Mouse (Mus musculus) MEL (cell line): ENCODE results near the gene Lemd1. TPM values are rescaled to one million over a fixed set of nuclear protein-coding genes. Genes with fewer than 3 reads are reported as not detected.

Source experiments
- DNase-seq: peaks from one replicate; pipeline ENCODE4 v3.0.0; 2011; ENCODE audit warnings: low read depth, low spot score
- H3K27ac ChIP-seq: 2 replicates; pipeline ENCODE4 v1.5.1; 2012; ENCODE audit warnings: low read depth, mild to moderate bottlenecking, control low read depth, low read length, moderate library complexity; ENCODE audit not compliant: control insufficient read depth
- H3K27me3 ChIP-seq, 2 experiments: fragments of 150-350 bp in 1 of 2; sonication (generic) in 1 of 2; 2 replicates each; pipeline ENCODE4 v1.6.1; 2012; ENCODE audit warnings: low read length in 2 of 2, mild to moderate bottlenecking in 2 of 2, improper control_type of control experiment in 1 of 2, moderate library complexity in 1 of 2; ENCODE audit not compliant: insufficient read depth in 2 of 2, control insufficient read depth in 1 of 2
- H3K36me3 ChIP-seq, 2 experiments: 2 replicates each; pipeline ENCODE4 v1.6.1; 2012 to 2014; ENCODE audit warnings: low read length in 2 of 2, improper control_type of control experiment in 1 of 2, inconsistent platforms in 1 of 2, mild to moderate bottlenecking in 1 of 2; ENCODE audit not compliant: insufficient read depth in 2 of 2, control insufficient read depth in 1 of 2
- H3K4me1 ChIP-seq, 2 experiments: fragments of 150-350 bp in 1 of 2; sonication (generic) in 1 of 2; 2 replicates each; pipeline ENCODE4 v1.6.1; 2012; ENCODE audit warnings: low read length in 2 of 2, improper control_type of control experiment in 1 of 2, mild to moderate bottlenecking in 1 of 2; ENCODE audit not compliant: insufficient read depth in 2 of 2, control insufficient read depth in 1 of 2
- H3K4me3 ChIP-seq, 2 experiments: fragments of 150-350 bp in 1 of 2; sonication (generic) in 1 of 2; 2 replicates each; pipeline ENCODE4 v1.5.1; 2012; ENCODE audit warnings: low read depth in 2 of 2, low read length in 2 of 2, mild to moderate bottlenecking in 2 of 2, moderate library complexity in 2 of 2, control low read depth in 1 of 2, improper control_type of control experiment in 1 of 2; ENCODE audit not compliant: control insufficient read depth in 1 of 2, insufficient read depth in 1 of 2
- H3K79me2 ChIP-seq: 2 replicates; pipeline ENCODE4 v1.6.1; 2012; ENCODE audit warnings: mild to moderate bottlenecking, low read length, moderate library complexity; ENCODE audit not compliant: control insufficient read depth, poor library complexity, insufficient read depth
- H3K9ac ChIP-seq: 2 replicates; pipeline ENCODE4 v1.6.1; 2012; ENCODE audit warnings: low read depth, mild to moderate bottlenecking, control low read depth, low read length, moderate library complexity; ENCODE audit not compliant: control insufficient read depth, poor library complexity, severe bottlenecking
- H3K9me3 ChIP-seq: fragments of 150-350 bp; sonication (generic); replicated peaks from 2 replicates; pipeline ENCODE4 v1.6.1; 2012; ENCODE audit warnings: mild to moderate bottlenecking, low read length, improper control_type of control experiment, moderate library complexity; ENCODE audit not compliant: insufficient read depth
- BHLHE40 ChIP-seq: IDR thresholded peaks from 2 replicates; pipeline ENCODE4 v1.6.1; 2012; ENCODE audit warnings: low read depth, mild to moderate bottlenecking, inconsistent platforms, low read length, improper control_type of control experiment, borderline replicate concordance
- CHD1 ChIP-seq: IDR thresholded peaks from 2 replicates; pipeline ENCODE4 v1.6.1; 2012; ENCODE audit warnings: low read depth, mild to moderate bottlenecking, inconsistent platforms, low read length, improper control_type of control experiment
- CTCF ChIP-seq, 3 experiments: IDR thresholded peaks in 2 of 3; conservative IDR thresholded peaks in 1 of 3; 2 replicates each; pipeline ENCODE4 v1.5.1; 2011 to 2012; ENCODE audit warnings: low read length in 3 of 3, low read depth in 2 of 3, mild to moderate bottlenecking in 2 of 3, improper control_type of control experiment in 1 of 3, inconsistent platforms in 1 of 3, mixed read lengths in 1 of 3, moderate library complexity in 1 of 3; ENCODE audit not compliant: control insufficient read depth in 1 of 3, insufficient read depth in 1 of 3, poor library complexity in 1 of 3, severe bottlenecking in 1 of 3
- EP300 ChIP-seq, 2 experiments: IDR thresholded peaks; 2 replicates each; pipeline ENCODE4 v1.6.1; 2011; ENCODE audit warnings: improper control_type of control experiment in 2 of 2, low read length in 2 of 2, low read depth in 1 of 2, mild to moderate bottlenecking in 1 of 2
- ETS1 ChIP-seq: IDR thresholded peaks from 2 replicates; pipeline ENCODE4 v1.6.1; 2012; ENCODE audit warnings: low read depth, mild to moderate bottlenecking, inconsistent platforms, low read length, improper control_type of control experiment, moderate library complexity
- MAFK ChIP-seq: IDR thresholded peaks from 2 replicates; pipeline ENCODE4 v1.6.1; 2011; ENCODE audit warnings: low read depth, mild to moderate bottlenecking, low read length, improper control_type of control experiment, borderline replicate concordance
- MAZ ChIP-seq: IDR thresholded peaks from 2 replicates; pipeline ENCODE4 v1.6.1; 2012; ENCODE audit warnings: low read depth, mild to moderate bottlenecking, inconsistent platforms, low read length, improper control_type of control experiment
- MXI1 ChIP-seq: IDR thresholded peaks from 2 replicates; pipeline ENCODE4 v1.6.1; 2011; ENCODE audit warnings: mild to moderate bottlenecking, low read depth, low read length, improper control_type of control experiment
- MYC ChIP-seq: IDR thresholded peaks from 2 replicates; pipeline ENCODE4 v1.6.1; 2011; ENCODE audit warnings: low read depth, mild to moderate bottlenecking, low read length, improper control_type of control experiment, moderate library complexity
- SIN3A ChIP-seq: IDR thresholded peaks from 2 replicates; pipeline ENCODE4 v1.6.1; 2012; ENCODE audit warnings: low read length, improper control_type of control experiment, inconsistent platforms
- SMC3 ChIP-seq: IDR thresholded peaks from 2 replicates; pipeline ENCODE4 v1.6.1; 2011; ENCODE audit warnings: low read depth, low read length, improper control_type of control experiment
- TCF12 ChIP-seq: IDR thresholded peaks from 2 replicates; pipeline ENCODE4 v1.6.1; 2014; ENCODE audit warnings: low read depth, mild to moderate bottlenecking, inconsistent platforms, low read length, improper control_type of control experiment, moderate library complexity
- UBTF ChIP-seq: IDR thresholded peaks from 2 replicates; pipeline ENCODE4 v1.6.1; 2012; ENCODE audit warnings: low read depth, mild to moderate bottlenecking, inconsistent platforms, low read length, improper control_type of control experiment, moderate library complexity, borderline replicate concordance; ENCODE audit not compliant: insufficient read depth
- USF2 ChIP-seq, 2 experiments: IDR thresholded peaks; 2 replicates each; pipeline ENCODE4 v1.6.1; 2011 to 2012; ENCODE audit warnings: improper control_type of control experiment in 2 of 2, low read length in 2 of 2, borderline replicate concordance in 1 of 2, inconsistent platforms in 1 of 2, low read depth in 1 of 2, mild to moderate bottlenecking in 1 of 2; ENCODE audit not compliant: insufficient read depth in 1 of 2
- polyA plus RNA-seq, 2 experiments: library from polyadenylated mRNA; stranded (reverse) in 1 of 2; unstranded in 1 of 2; fragments of >175 nt in 1 of 2; fragments of >200 nt in 1 of 2; gene quantifications; 2 replicates each; pipeline versions ENCODE4 v1.2.1 to v1.2.4; 2012; ENCODE audit warnings: low replicate concordance in 2 of 2, low read depth in 1 of 2; ENCODE audit not compliant: insufficient read length in 2 of 2, insufficient read depth in 1 of 2, missing spikeins in 1 of 2
- total RNA-seq: library from RNA; depleted of rRNA; stranded (reverse); fragments of 300-350 nt; gene quantifications from 2 replicates; pipeline ENCODE4 v1.2.3, GENCODE M21; 2012

Gene Lemd1
- total and polyA plus RNA-seq, 3 experiments, result not detected

DNA sequence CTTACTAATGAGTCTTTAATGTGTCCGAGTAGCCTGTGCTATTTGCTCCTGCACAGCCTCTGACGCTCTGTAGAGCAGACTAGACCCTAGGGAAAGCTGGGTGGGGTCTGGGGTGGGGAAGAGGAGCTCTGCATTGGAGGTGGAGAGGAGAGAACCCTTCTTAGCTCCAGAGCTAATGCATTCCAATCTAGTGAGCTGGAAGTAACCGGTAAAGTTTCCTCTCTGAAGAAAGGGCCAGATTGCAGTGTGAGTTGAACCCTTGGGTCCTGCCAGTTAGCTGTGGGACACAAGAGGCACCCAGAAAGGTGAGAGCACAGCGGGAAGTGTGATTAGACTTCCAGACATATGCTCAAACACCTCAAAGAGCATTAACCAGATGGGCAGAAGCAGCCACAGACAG lies 100.5 kb downstream of the Lemd1 start:
- no peak for TF ChIP-seq EP300 (IDR thresholded peaks at IDR 0.05; ENCODE audit: low read depth in 1 of 2, low read length in 2 of 2)
- TF ChIP-seq CHD1, result no peak
- no peak for TF ChIP-seq TCF12
- TF ChIP-seq ETS1, result no peak
- Histone ChIP-seq H3K9ac (no peak overlapping the region), H3K27me3 (peaks cover 2 to 6% of the 10 kb centered on the region in 2 experiments; a peak in 3 of 4 replicates), H3K36me3 (no peaks in the 10 kb centered on the region), H3K9me3 (no peaks in the 10 kb centered on the region), H3K27ac (no peak overlapping the region), H3K79me2 (no peaks in the 10 kb centered on the region), H3K4me3 (no peak overlapping the region), H3K4me1 (no peaks in the 10 kb centered on the region)
- no peak for DNase-seq

DNA sequence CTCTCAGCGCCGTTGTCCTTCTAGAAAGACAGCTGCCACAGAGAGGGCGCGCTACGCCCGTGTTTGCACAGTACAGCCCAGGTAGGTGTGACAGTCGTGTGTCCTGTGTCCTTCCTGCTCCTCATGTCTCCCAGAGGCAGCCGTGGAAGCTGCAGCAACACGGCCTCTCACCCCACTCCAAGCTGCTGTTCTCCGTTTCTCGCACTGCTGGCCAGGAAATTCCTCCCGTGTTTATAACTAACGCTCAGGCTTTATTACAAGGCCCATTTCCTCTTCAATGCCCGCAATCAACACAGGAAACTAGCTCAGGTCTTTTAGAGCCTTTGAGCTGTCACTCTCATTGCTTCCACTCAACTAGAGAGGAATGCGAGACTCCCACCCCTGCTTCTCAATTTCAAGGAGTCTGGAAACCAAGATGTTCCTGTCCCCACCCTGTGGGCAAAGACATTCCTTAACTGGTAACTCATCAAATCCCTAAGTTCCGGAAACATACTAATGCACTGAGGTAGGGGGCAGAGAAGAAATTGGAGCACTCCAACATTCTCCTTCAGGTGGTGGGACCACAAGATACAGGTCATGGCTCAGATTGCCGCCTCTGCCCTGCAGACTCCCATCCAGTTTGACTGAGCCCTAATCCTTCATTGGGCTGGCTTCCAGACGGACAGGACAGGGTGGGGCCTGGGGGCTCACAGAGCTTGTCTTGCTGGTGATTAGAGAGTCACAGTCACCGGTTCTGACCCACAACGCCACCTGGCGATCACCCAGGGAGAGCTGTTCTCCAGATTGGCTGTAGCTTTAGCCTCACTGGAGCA lies 101.3 kb downstream of the Lemd1 start:
- H3K27me3 ChIP-seq, result peaks cover 2 to 4% of the 10 kb centered on the region in 2 experiments
- H3K4me3 ChIP-seq, result no peak overlapping the region
- H3K27ac ChIP-seq, result no peak overlapping the region
- no peaks in the 10 kb centered on the region for H3K36me3 ChIP-seq
- H3K9ac ChIP-seq, result no peak overlapping the region
- no peaks in the 10 kb centered on the region for H3K9me3 ChIP-seq
- no peaks in the 10 kb centered on the region for H3K79me2 ChIP-seq
- H3K4me1 ChIP-seq, result no peaks in the 10 kb centered on the region
- TF ChIP-seq MXI1 (no peak), SMC3 (peak; percentile 34), CTCF (IDR thresholded peaks at IDR 0.05 in 2 of 3, conservative IDR thresholded peaks at IDR 0.05 in 1 of 3; ENCODE audit: control insufficient read depth in 1 of 3, insufficient read depth in 1 of 3, low read depth in 2 of 3, low read length in 3 of 3, poor library complexity in 1 of 3, severe bottlenecking in 1 of 3) (peak; percentile 26 to 54 (median 38); a peak in 5 of 6 replicates)
- TF ChIP-seq, all 39 proteins: peak for 2
- DNase-seq, result no peak

DNA sequence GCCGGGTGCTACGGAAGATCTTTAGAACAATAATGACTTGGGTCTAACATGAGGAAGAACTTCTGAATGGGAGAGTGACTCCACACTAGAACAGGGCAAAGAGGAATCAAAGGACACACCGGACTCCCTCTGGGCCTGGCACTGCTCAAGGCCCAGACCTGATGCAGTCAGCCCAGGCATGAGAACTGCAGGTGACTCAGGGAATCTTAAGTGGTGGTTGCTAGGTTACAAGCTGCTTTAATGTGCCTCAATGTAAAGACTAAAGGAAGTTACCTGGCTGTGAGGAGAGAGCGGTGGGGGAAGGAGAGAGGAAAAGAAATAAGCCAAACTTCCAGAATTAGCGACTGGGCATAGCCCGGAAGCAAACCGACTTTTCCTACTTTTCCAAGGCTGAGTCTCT lies 104.3 kb downstream of the Lemd1 start:
- no peaks in the 10 kb centered on the region for H3K36me3 ChIP-seq
- no peaks in the 10 kb centered on the region for H3K79me2 ChIP-seq
- no peaks in the 10 kb centered on the region for H3K4me1 ChIP-seq
- TF ChIP-seq SIN3A (no peak), MYC (no peak), UBTF (no peak), BHLHE40 (no peak), MAFK (no peak), EP300 (IDR thresholded peaks at IDR 0.05; ENCODE audit: low read depth in 1 of 2, low read length in 2 of 2) (no peak), USF2 (IDR thresholded peaks at IDR 0.05; ENCODE audit: borderline replicate concordance in 1 of 2, insufficient read depth in 1 of 2, low read depth in 1 of 2, low read length in 2 of 2) (no peak), MAZ (no peak)
- H3K9ac ChIP-seq, result no peak overlapping the region
- H3K27ac ChIP-seq, result no peak overlapping the region
- H3K9me3 ChIP-seq, result no peaks in the 10 kb centered on the region
- H3K27me3 ChIP-seq, result peaks cover 2 to 7% of the 10 kb centered on the region in 2 experiments
- H3K4me3 ChIP-seq, result no peak overlapping the region
- DNase-seq, result no peak
